In genomic region chr15:86814808-86815421, GRCm38 (mm10) we compare ENCODE assay signal across 20 mouse cellular contexts.
A peak's percentile ranks its signal among the peaks of the same experiment; 100 is the strongest.
DNase-seq lines count a peak whose midpoint lies in the region; ATAC-seq and TF ChIP-seq lines count a peak whose summit lies in the region.
"Had no signal": no experiment of that assay in that cellular context is flagged by ENCODE, and none has a peak within 500 bp of the region (broad histone marks: within the 10 kb centered on the region; RNA-seq: fewer than 3 reads in every experiment).

No protein-coding gene starts in this region.

- no peaks in the 10 kb centered on the region for H3K36me3 ChIP-seq in forebrain, postnatal 0 days (ENCODE audit: insufficient read depth)
- H3K36me3 ChIP-seq in forebrain, embryonic 10.5 days (replicated peaks), result no peaks in the 10 kb centered on the region
- H3K36me3 ChIP-seq in lung, embryonic 16.5 days (ENCODE audit: control insufficient read depth, insufficient read depth, low read length), result no peaks in the 10 kb centered on the region
- H3K36me3 ChIP-seq: kidney, embryonic 15.5 days; midbrain, embryonic 10.5 days had no signal

- 55% methylated on average over 8 of the region's 8 CpGs for WGBS in forebrain, postnatal 0 days
- 82% methylated on average over 8 of the region's 8 CpGs for WGBS in forebrain, embryonic 10.5 days
- WGBS in lung, embryonic 16.5 days, result 55% methylated on average over 8 of the region's 8 CpGs
- WGBS in lung, adult 2 months, result 58% methylated on average over 8 of the region's 8 CpGs

- no peak for TF ChIP-seq POLR2A in lung, adult 2 months (IDR thresholded peaks at IDR 0.05; ENCODE audit: borderline replicate concordance, extremely low read depth, low read depth, low read length)
- TF ChIP-seq POLR2A in brain, embryonic 14.5 days (IDR thresholded peaks at IDR 0.05; ENCODE audit: borderline replicate concordance, extremely low read depth, insufficient read depth, insufficient read length, poor library complexity, severe bottlenecking), result no peak

- no peak overlapping the region for H3K9ac ChIP-seq in forebrain, postnatal 0 days
- H3K9ac ChIP-seq in lung, embryonic 16.5 days (ENCODE audit: low read length), result no peak overlapping the region
- H3K9ac ChIP-seq: kidney, embryonic 15.5 days had no signal

- H3K9me3 ChIP-seq in forebrain, postnatal 0 days (ENCODE audit: low read length), result no peaks in the 10 kb centered on the region
- no peaks in the 10 kb centered on the region for H3K9me3 ChIP-seq in forebrain, embryonic 10.5 days
- no peaks in the 10 kb centered on the region for H3K9me3 ChIP-seq in lung, embryonic 16.5 days (ENCODE audit: control insufficient read depth, low read length)
- H3K9me3 ChIP-seq: kidney, embryonic 15.5 days; midbrain, embryonic 10.5 days had no signal

- ATAC-seq in forebrain, postnatal 0 days, result peak; percentile 89
- peak; percentile 26; the same call in 1 of the 2 replicates for ATAC-seq in lung, embryonic 16.5 days (ENCODE audit: low read depth)
- ATAC-seq: CD4-positive, CD25-positive, alpha-beta regulatory T cell, adult 4 months; midbrain, embryonic 16.5 days had no signal

- H3K27me3 ChIP-seq in forebrain, postnatal 0 days (ENCODE audit: insufficient read depth, low read length), result no peaks in the 10 kb centered on the region
- no peaks in the 10 kb centered on the region; the same call in 1 of the 2 replicates for H3K27me3 ChIP-seq in forebrain, embryonic 10.5 days (ENCODE audit: poor library complexity, severe bottlenecking)
- H3K27me3 ChIP-seq in lung, embryonic 16.5 days (ENCODE audit: control insufficient read depth, insufficient read depth, low read depth, low read length), result no peaks in the 10 kb centered on the region
- H3K27me3 ChIP-seq: kidney, embryonic 15.5 days had no signal

- peak; percentile 68 for DNase-seq in forebrain, postnatal 0 days
- DNase-seq in forebrain, embryonic 10.5 days (ENCODE audit: extremely low spot score, low spot score), result no peak
- no peak for DNase-seq in lung, adult 2 months
- peak; percentile 59 for DNase-seq in brain, embryonic 14.5 days (ENCODE audit: low read depth)
- peak; percentile 36 to 51 for DNase-seq in layer of hippocampus, postnatal 14 days (ENCODE audit: low spot score in 2 of 2)
- DNase-seq in embryo, embryonic 10 days (ENCODE audit: low spot score), result no peak
- DNase-seq: adrenal gland, postnatal 25 days; cerebellum, adult 11 months; cerebellum, postnatal 10 days; gastrocnemius, postnatal 10 days; kidney, adult 11 months; kidney, postnatal 36 days; thymus, adult 2 months had no signal

- no peak overlapping the region for H3K4me3 ChIP-seq in forebrain, postnatal 0 days (ENCODE audit: low read depth, low read length)
- no peak overlapping the region for H3K4me3 ChIP-seq in forebrain, embryonic 10.5 days
- no peak overlapping the region for H3K4me3 ChIP-seq in lung, embryonic 16.5 days (ENCODE audit: low read length)
- H3K4me3 ChIP-seq in lung, adult 2 months (replicated peaks; ENCODE audit: extremely low read depth, low read depth, low read length), result no peak overlapping the region
- H3K4me3 ChIP-seq: kidney, embryonic 15.5 days; midbrain, embryonic 10.5 days had no signal

- no peaks in the 10 kb centered on the region; the same call in 1 of the 2 replicates for H3K4me1 ChIP-seq in forebrain, postnatal 0 days (ENCODE audit: insufficient read depth)
- peaks cover 7% of the 10 kb centered on the region; the same call in 1 of the 2 replicates for H3K4me1 ChIP-seq in forebrain, embryonic 10.5 days
- H3K4me1 ChIP-seq in lung, embryonic 16.5 days (replicated peaks; ENCODE audit: control insufficient read depth, insufficient read depth, low read length), result no peaks in the 10 kb centered on the region
- no peaks in the 10 kb centered on the region for H3K4me1 ChIP-seq in lung, adult 2 months (ENCODE audit: control insufficient read depth, insufficient read depth, low read length)
- H3K4me1 ChIP-seq: kidney, embryonic 15.5 days had no signal

- no peak overlapping the region for H3K27ac ChIP-seq in forebrain, postnatal 0 days (ENCODE audit: low read depth, low read length)
- H3K27ac ChIP-seq in forebrain, embryonic 10.5 days, result no peak overlapping the region
- H3K27ac ChIP-seq in lung, embryonic 16.5 days (ENCODE audit: low read length), result no peak overlapping the region
- H3K27ac ChIP-seq: kidney, embryonic 15.5 days; midbrain, embryonic 10.5 days; stomach, postnatal 0 days had no signal

- no peak for TF ChIP-seq CTCF in forebrain, postnatal 0 days (IDR thresholded peaks at IDR 0.05; ENCODE audit: low read depth)
- no peak for TF ChIP-seq CTCF in lung, adult 2 months (IDR thresholded peaks at IDR 0.05; ENCODE audit: insufficient read depth, low read length)
- TF ChIP-seq CTCF in brain, embryonic 14.5 days (IDR thresholded peaks at IDR 0.05; ENCODE audit: borderline replicate concordance, extremely low read depth, insufficient read depth, insufficient read length), result no peak

- H3K4me2 ChIP-seq in forebrain, postnatal 0 days (ENCODE audit: low read depth), result no peak overlapping the region
- no peak overlapping the region for H3K4me2 ChIP-seq in lung, embryonic 16.5 days (ENCODE audit: low read depth, low read length)
- H3K4me2 ChIP-seq: heart, embryonic 11.5 days; kidney, embryonic 15.5 days had no signal

Comparison
In these comparisons a context has a peak if more than half of its experiments do, and no peak if none do; other contexts are left out.
1. DNase-seq: peak in forebrain, postnatal 0 days (single experiment), brain, embryonic 14.5 days (single experiment) and layer of hippocampus, postnatal 14 days (2 of 2); none in forebrain, embryonic 10.5 days (single experiment), lung, adult 2 months (single experiment) and embryo, embryonic 10 days (single experiment).